Mouse (Mus musculus): ENCODE results near the gene Mgst2. TPM values are rescaled to one million over a fixed set of nuclear protein-coding genes. Genes with fewer than 3 reads are reported as not detected.

Gene Mgst2
- polyA plus RNA-seq, 2 experiments = 2.8 to 19.0 TPM

DNA sequence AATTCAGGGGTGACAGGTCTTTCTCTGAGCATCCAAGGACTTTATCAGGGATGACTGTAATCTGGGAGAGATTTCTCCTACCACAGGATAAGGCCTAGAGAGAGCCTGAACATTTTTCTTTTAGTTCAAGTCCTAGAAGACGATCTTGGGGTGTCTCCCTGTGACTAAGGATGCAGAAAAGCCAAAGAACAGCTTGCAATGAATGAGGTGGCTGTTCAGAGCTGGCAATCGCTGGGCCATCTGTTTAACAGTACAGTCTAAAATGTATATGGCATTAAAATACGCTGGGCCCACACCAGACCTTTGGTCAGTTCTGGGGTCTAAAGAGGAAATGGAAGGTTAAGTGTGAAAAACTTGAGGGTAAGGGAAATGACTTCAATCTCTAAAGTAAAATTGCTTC lies 67.3 kb downstream of the Mgst2 start:
- Histone ChIP-seq H3K27ac (peak overlapping the region; percentile 93), H3K4me3 (ENCODE audit: insufficient read depth in 1 of 2, low read depth in 2 of 2, low read length in 2 of 2) (no peak overlapping the region), H3K9ac (replicated peaks) (peak overlapping the region; percentile 64), H3K9me3 (ENCODE audit: control insufficient read depth, low read length) (no peaks in the 10 kb centered on the region), H3K36me3 (replicated peaks; ENCODE audit: control insufficient read depth, insufficient read depth, low read depth) (no peaks in the 10 kb centered on the region), H3K27me3 (ENCODE audit: control insufficient read depth, insufficient read depth, low read length) (no peaks in the 10 kb centered on the region), H3K4me2 (ENCODE audit: low read depth) (peak overlapping the region; percentile 70), H3K4me1 (replicated peaks; ENCODE audit: control insufficient read depth in 2 of 2, insufficient read depth in 2 of 2, low read length in 1 of 2) (peaks cover 34 to 59% of the 10 kb centered on the region in 2 experiments)
- TF ChIP-seq CTCF (IDR thresholded peaks at IDR 0.05; ENCODE audit: low read depth) = no peak
- TF ChIP-seq EP300 (IDR thresholded peaks at IDR 0.05; ENCODE audit: low read depth) = no peak
- no peak for DNase-seq (ENCODE audit: low read depth in 3 of 3, low spot score in 3 of 3)
- WGBS (ENCODE audit: insufficient replicate concordance) = 32% methylated on average over 3 of the region's 3 CpGs
- ATAC-seq (ENCODE audit: insufficient read depth) = no peak

GRCm38 (mm10) chr3:51727968-51728367 lies 67.8 kb downstream of the Mgst2 start:
- DNase-seq (ENCODE audit: low read depth in 3 of 3, low spot score in 3 of 3) (no peak), ATAC-seq (ENCODE audit: insufficient read depth) (peak; percentile 77)
- TF ChIP-seq CTCF (IDR thresholded peaks at IDR 0.05; ENCODE audit: low read depth) (no peak), EP300 (IDR thresholded peaks at IDR 0.05; ENCODE audit: low read depth) (no peak)
- Histone ChIP-seq H3K36me3 (replicated peaks; ENCODE audit: control insufficient read depth, insufficient read depth, low read depth) (no peaks in the 10 kb centered on the region), H3K4me3 (ENCODE audit: insufficient read depth in 1 of 2, low read depth in 2 of 2, low read length in 2 of 2) (peak overlapping the region in 1 of 2 experiments; percentile 23; a peak in 2 of 4 replicates), H3K9me3 (ENCODE audit: control insufficient read depth, low read length) (no peaks in the 10 kb centered on the region), H3K4me2 (ENCODE audit: low read depth) (peak overlapping the region; percentile 70), H3K27ac (peak overlapping the region; percentile 93), H3K4me1 (replicated peaks; ENCODE audit: control insufficient read depth in 2 of 2, insufficient read depth in 2 of 2, low read length in 1 of 2) (peaks cover 37 to 64% of the 10 kb centered on the region in 2 experiments), H3K9ac (replicated peaks) (peak overlapping the region; percentile 64), H3K27me3 (ENCODE audit: control insufficient read depth, insufficient read depth, low read length) (no peaks in the 10 kb centered on the region)
- WGBS (ENCODE audit: insufficient replicate concordance) = 12% methylated on average over 8 of the region's 8 CpGs

- H3K9ac ChIP-seq (replicated peaks) = peak overlapping the region; percentile 64
- H3K27me3 ChIP-seq (ENCODE audit: control insufficient read depth, insufficient read depth, low read length) = no peaks in the 10 kb centered on the region
- peak; percentile 57 to 69 (median 67) for DNase-seq (ENCODE audit: low read depth in 3 of 3, low spot score in 3 of 3)
- H3K36me3 ChIP-seq (replicated peaks; ENCODE audit: control insufficient read depth, insufficient read depth, low read depth) = no peaks in the 10 kb centered on the region
- peak overlapping the region; percentile 70 for H3K4me2 ChIP-seq (ENCODE audit: low read depth)
- no peaks in the 10 kb centered on the region for H3K9me3 ChIP-seq (ENCODE audit: control insufficient read depth, low read length)
- peak overlapping the region; percentile 23 to 39; a peak in 3 of 4 replicates for H3K4me3 ChIP-seq (ENCODE audit: insufficient read depth in 1 of 2, low read depth in 2 of 2, low read length in 2 of 2)
- WGBS (ENCODE audit: insufficient replicate concordance) = 9% methylated on average over 12 of the region's 12 CpGs
- peaks cover 37 to 67% of the 10 kb centered on the region in 2 experiments for H3K4me1 ChIP-seq (replicated peaks; ENCODE audit: control insufficient read depth in 2 of 2, insufficient read depth in 2 of 2, low read length in 1 of 2)
- H3K27ac ChIP-seq = peak overlapping the region; percentile 93
- TF ChIP-seq CTCF (IDR thresholded peaks at IDR 0.05; ENCODE audit: low read depth) (no peak), EP300 (IDR thresholded peaks at IDR 0.05; ENCODE audit: low read depth) (peak; percentile 77)
- peak; percentile 98 for ATAC-seq (ENCODE audit: insufficient read depth)
Observed at GRCm38 (mm10) chr3:51728456-51728855, 68.3 kb downstream of the Mgst2 start.

GRCm38 (mm10) chr3:51729109-51729918 lies 69.2 kb downstream of the Mgst2 start:
- peak overlapping the region; percentile 35 for H3K9ac ChIP-seq (replicated peaks)
- H3K4me3 ChIP-seq (ENCODE audit: insufficient read depth in 1 of 2, low read depth in 2 of 2, low read length in 2 of 2) = no peak overlapping the region
- H3K27me3 ChIP-seq (ENCODE audit: control insufficient read depth, insufficient read depth, low read length) = no peaks in the 10 kb centered on the region
- H3K27ac ChIP-seq = peak overlapping the region; percentile 93
- TF ChIP-seq EP300 (IDR thresholded peaks at IDR 0.05; ENCODE audit: low read depth) (no peak), CTCF (IDR thresholded peaks at IDR 0.05; ENCODE audit: low read depth) (0 out of 2 replicates have a peak, but pooled peaks have one; percentile 12)
- 54% methylated on average over 14 of the region's 14 CpGs for WGBS (ENCODE audit: insufficient replicate concordance)
- DNase-seq (ENCODE audit: low read depth in 3 of 3, low spot score in 3 of 3) (no peak), ATAC-seq (ENCODE audit: insufficient read depth) (no peak)
- H3K4me2 ChIP-seq (ENCODE audit: low read depth) = peak overlapping the region; percentile 70
- peaks cover 37 to 72% of the 10 kb centered on the region in 2 experiments for H3K4me1 ChIP-seq (replicated peaks; ENCODE audit: control insufficient read depth in 2 of 2, insufficient read depth in 2 of 2, low read length in 1 of 2)
- H3K36me3 ChIP-seq (replicated peaks; ENCODE audit: control insufficient read depth, insufficient read depth, low read depth) = no peaks in the 10 kb centered on the region
- H3K9me3 ChIP-seq (ENCODE audit: control insufficient read depth, low read length) = no peaks in the 10 kb centered on the region

GRCm38 (mm10) chr3:51730662-51731061 lies 70.5 kb downstream of the Mgst2 start:
- no peak for TF ChIP-seq EP300 (IDR thresholded peaks at IDR 0.05; ENCODE audit: low read depth)
- no peak for TF ChIP-seq CTCF (IDR thresholded peaks at IDR 0.05; ENCODE audit: low read depth)
- WGBS (ENCODE audit: insufficient replicate concordance) = 48% methylated on average over 7 of the region's 7 CpGs
- DNase-seq (ENCODE audit: low read depth in 3 of 3, low spot score in 3 of 3) = no peak
- H3K27me3 ChIP-seq (ENCODE audit: control insufficient read depth, insufficient read depth, low read length) = no peaks in the 10 kb centered on the region
- no peak overlapping the region for H3K27ac ChIP-seq
- no peak for ATAC-seq (ENCODE audit: insufficient read depth)
- no peaks in the 10 kb centered on the region for H3K9me3 ChIP-seq (ENCODE audit: control insufficient read depth, low read length)
- no peak overlapping the region for H3K9ac ChIP-seq (replicated peaks)
- no peak overlapping the region for H3K4me2 ChIP-seq (ENCODE audit: low read depth)
- no peak overlapping the region for H3K4me3 ChIP-seq (ENCODE audit: insufficient read depth in 1 of 2, low read depth in 2 of 2, low read length in 2 of 2)
- peaks cover 37 to 66% of the 10 kb centered on the region in 2 experiments for H3K4me1 ChIP-seq (replicated peaks; ENCODE audit: control insufficient read depth in 2 of 2, insufficient read depth in 2 of 2, low read length in 1 of 2)
- H3K36me3 ChIP-seq (replicated peaks; ENCODE audit: control insufficient read depth, insufficient read depth, low read depth) = no peaks in the 10 kb centered on the region

All from liver, embryonic 14.5 days (tissue).